Mouse (Mus musculus): ENCODE measurements around the gene Xpnpep1. TPM values are rescaled to one million over a fixed set of nuclear protein-coding genes. Genes with fewer than 3 reads are reported as not detected.

Gene Xpnpep1
- total RNA-seq, 4 experiments from 2014 or later, result 52.4 to 81.0 (median 72.0) TPM

DNA sequence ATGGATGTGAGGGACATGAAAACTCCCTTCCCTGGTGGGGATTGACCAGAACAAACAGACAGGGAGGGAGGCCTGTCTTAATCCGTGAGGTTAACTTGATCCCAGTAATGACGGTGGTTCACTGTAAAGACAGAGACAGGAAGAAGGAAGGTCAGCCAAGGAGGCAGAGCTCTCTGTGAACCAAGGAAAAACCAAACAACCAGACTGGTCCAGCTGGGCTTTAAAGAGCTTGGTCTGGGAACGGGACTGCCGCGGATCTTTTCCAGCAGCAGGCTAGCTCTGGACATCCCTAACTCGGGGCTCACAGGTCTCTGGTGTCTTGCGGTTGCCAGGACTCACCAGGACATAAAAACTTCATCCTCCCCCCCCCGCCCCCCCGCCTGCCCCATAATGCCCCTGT lies 26.5 kb upstream of the Xpnpep1 start:
- peak; percentile 26 for DNase-seq (ENCODE audit: low spot score)

DNA sequence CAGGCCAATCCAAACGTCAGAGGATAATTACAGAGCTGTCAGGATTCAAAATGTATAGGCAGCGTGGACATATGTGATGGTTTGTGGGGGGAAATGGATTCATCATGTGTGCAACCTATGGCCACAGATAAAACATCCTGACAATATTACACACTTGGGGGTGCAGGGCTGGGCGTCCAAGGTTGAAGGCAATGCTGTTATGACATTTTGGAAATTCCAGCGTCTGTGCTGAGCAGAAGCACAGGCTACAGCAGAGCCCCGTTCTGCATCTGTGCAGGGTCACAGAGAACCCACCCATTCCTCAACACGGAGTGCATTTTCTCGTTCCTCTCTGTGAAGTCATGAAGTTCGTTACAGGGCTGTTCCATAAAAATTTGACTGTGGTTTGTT lies 25.0 kb upstream of the Xpnpep1 start:
- DNase-seq (ENCODE audit: low spot score), result no peak

- DNase-seq (ENCODE audit: low spot score), result no peak
These were observed 24.4 kb upstream of the Xpnpep1 start for GRCm38 (mm10) chr19:53064292-53064971.

DNA sequence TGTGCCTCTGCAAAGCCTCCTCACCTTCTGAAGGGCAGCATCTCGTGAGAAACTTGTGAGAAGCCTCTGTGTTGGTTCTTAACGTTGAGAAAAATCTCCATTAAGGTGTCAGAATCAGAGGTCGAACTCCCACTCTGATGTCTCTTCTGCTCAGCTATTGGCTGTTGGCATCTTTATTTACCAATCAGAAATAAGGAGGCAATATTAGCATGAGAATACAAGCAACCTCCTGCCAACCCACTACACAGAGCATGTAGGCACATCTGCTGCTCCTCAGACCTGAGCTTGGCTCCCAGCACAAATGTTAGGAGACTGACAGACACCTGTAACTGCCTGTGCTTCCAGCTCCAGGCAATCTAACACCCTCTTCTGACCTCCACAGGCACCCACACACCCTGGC lies 22.0 kb upstream of the Xpnpep1 start:
- DNase-seq (ENCODE audit: low spot score), result no peak

GRCm38 (mm10) chr19:53059344-53060111 lies 19.5 kb upstream of the Xpnpep1 start:
- no peak for DNase-seq (ENCODE audit: low spot score)

GRCm38 (mm10) chr19:53058726-53059334 lies 18.8 kb upstream of the Xpnpep1 start:
- no peak for DNase-seq (ENCODE audit: low spot score)

DNA sequence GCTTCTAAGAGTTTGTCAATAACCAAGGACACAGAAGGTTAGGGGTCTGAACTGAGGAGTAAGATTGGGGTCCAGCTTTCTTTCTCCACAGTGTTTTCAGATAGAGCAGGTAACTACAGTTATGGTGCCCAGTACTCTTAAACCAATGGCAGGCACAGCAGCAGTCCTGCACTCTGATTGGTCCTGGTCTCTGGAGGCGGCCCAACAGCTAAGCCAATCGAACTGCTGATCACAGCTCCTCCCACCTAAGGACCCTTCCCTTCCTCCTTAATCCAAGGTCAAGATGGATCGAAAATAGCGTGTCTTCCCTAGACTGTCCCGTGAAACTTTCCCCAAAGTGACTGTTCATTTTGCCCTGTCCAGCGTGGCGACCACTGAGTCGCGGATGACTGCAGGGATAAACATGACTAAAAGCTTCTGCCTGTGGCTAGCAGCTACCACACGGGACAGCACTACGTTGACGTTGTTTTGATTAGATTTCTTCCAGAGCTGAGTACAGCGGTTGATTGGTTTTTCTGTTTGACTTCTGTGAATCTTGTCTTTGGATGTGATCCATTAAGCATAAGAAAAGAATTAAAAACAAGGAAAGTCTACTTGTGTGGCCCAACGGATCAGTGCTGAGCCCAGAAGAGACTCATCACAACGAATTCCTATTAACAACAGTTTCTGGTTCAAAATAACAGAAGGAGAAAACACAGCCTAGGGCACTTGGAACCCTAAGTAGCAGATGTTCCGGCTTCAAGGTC lies 18.1 kb upstream of the Xpnpep1 start:
- no peak for DNase-seq (ENCODE audit: low spot score)

- DNase-seq (ENCODE audit: low spot score), result no peak
These were observed 13.3 kb upstream of the Xpnpep1 start for GRCm38 (mm10) chr19:53053355-53053754.

DNA sequence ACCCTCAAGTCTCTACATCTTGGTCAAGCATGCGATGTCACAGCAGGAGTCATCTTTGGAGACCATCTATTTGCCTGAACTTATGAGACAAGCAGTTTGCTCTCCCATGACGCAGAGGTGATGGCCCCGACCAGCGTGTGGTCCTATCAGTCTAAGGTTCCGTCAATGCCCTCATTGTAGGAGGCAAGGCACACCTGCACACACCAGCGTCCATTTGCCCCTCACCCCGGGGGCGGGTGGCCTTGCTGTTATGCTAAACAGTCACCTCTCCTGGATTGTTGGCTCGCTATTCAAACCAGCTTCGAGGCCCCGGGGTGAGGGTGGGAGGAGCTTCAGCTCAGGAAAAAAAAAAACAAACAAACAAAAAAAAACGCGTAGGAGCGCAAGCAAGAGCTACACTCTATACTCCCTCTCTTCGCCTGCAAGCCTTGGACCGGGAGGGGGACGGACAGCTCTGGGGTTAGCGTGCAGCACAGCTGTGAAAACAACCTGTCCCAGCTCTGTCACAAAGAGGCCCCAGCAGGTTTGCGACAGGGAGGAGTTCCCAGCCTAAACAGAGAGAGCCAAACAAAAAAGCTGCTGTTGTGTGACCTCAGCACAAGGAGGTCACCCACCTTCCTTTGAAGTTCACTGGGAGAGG lies 12.1 kb upstream of the Xpnpep1 start:
- DNase-seq (ENCODE audit: low spot score), result no peak

DNA sequence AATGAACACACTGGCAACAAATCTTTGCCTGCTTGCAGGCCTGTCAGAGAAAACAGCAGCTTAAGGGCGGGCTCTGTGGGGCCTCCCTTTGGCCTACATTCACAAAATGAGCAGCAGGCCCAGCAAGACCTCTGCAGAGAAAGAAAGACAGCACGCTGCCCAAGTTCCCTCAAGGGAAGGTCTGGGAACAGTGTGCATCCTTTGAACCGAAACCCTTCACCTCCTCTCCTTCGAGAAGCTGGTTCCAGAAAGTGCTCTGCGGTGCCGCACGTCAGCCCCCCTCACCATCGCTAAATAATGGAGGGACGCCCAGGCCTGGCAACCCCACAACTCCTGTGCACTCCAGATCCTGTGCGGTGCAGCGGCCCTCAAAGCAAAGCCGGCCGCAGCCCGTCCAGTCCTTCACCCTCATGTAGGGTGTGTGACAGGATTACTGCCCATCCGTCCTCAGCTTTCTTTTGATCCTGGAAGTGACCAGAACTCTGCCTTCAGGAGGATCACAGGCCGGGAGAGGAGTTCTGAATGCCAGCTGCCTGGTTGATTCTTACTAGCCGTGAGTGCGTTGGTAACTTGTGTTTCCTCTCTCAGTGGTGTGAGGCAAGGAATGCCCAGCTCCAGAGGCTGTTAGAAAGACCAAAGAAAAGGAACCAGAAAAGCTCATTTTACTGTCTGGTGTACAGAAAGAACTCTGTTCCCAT lies 11.4 kb upstream of the Xpnpep1 start:
- no peak for DNase-seq (ENCODE audit: low spot score)

GRCm38 (mm10) chr19:53050100-53050499 lies 10.1 kb upstream of the Xpnpep1 start:
- no peak for DNase-seq (ENCODE audit: low spot score)

DNA sequence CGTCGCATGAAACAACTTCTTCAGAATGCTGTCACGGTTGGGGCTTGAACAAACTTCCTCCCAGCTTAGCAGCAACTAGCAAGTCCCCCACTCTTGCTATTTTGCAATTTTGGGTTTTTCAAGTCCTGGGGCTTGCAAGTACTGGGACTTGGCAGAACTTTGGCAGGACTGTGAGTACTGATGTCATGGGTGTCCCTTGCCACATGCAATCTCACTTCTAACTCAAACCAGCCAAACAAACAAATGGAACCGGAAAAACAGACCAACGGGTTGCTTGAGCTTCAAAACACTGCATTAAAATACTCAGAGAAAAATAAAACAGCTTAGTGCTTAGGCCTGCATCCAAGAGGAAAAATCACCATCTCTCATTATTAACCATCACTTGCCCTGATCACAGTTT lies 7.2 kb upstream of the Xpnpep1 start:
- peak; percentile 53 for DNase-seq (ENCODE audit: low spot score)

- DNase-seq (ENCODE audit: low spot score), result no peak
These were observed 3.6 kb upstream of the Xpnpep1 start for GRCm38 (mm10) chr19:53043423-53044125.

GRCm38 (mm10) chr19:53041570-53041969 lies 1.6 kb upstream of the Xpnpep1 start:
- DNase-seq (ENCODE audit: low spot score), result no peak

- DNase-seq (ENCODE audit: low spot score), result no peak
These were observed 1.1 kb upstream of the Xpnpep1 start for GRCm38 (mm10) chr19:53041133-53041510.

DNA sequence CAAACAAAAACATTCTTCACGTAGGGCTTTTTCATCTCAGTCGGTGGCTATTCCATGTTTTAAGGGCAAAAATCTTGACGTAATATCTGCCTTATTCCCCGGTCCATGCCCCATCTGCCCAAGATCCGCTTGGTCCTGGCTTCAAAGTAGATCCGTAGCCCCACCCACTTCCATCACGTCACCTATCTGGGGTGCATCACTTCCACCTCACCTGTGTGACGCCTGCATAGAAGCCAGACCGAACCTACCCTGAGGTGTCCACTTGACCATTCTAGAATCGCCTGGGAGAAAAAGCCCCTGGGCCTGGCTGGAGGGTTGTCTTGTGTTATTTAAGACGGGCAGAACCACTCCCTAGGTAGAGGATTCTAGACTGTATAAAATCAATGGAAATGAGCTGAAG lies 924 bp downstream of the Xpnpep1 start:
- DNase-seq (ENCODE audit: low spot score), result no peak

GRCm38 (mm10) chr19:53038435-53038938 lies 1.5 kb downstream of the Xpnpep1 start:
- peak; percentile 99 for DNase-seq (ENCODE audit: low spot score)

GRCm38 (mm10) chr19:53037925-53038419 lies 2.0 kb downstream of the Xpnpep1 start:
- DNase-seq (ENCODE audit: low spot score), result no peak

DNA sequence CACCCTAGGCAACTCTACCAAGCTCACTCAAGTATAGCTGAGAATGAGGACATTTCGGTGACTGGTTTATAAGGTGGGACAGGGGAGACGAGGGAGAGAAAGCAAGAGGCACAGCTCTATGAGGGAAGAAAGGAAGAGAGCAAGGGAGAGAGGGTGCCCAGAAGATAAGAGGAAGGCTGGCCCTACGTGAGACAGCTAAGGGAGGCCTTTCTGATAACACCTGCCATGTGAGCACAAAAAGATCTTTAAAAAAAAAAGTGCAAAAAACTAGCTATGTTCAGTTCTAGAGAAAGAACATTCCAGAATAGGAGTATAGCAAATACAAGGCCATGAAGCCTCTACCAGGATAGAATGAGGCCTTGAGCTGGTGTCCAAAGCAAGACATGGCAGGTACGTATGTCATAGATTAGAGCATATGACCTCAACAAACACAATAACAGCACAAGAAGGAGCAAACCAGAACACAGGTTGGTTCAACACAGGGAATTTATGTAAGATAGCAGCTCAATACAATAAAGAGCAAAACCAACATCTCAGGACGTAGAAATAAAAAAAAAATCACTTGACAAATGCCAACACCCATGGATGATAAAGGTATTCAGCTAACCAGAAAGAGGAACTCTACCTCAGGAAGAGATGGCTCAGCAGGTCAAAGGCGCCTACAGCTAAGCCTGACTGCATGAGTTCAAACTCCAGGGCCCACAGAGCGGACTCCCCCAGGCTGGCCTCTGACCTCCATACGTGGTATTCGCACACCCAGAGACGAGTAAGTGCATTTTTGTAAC lies 6.7 kb downstream of the Xpnpep1 start:
- DNase-seq (ENCODE audit: low spot score), result no peak
